Mouse (Mus musculus) forebrain, postnatal 0 days (tissue): ENCODE data around the gene Dscaml1. TPM values are rescaled to one million over a fixed set of nuclear protein-coding genes. Genes with fewer than 3 reads are reported as not detected.

ENCODE experiments used
- ATAC-seq: fragments of 200-750 bp; cut with Nextera tagmentation; 2 replicates; pipeline ENCODE4 v1.8.0; 2017; ENCODE audit warnings: mild to moderate bottlenecking, moderate library complexity
- DNase-seq: peaks from one replicate; pipeline ENCODE4 v3.0.0-alpha.2; 2015
- H3K27ac ChIP-seq: fragments of 300-500 bp; sonication (generic); 2 replicates; pipeline ENCODE4 v1.5.1; 2014; ENCODE audit warnings: low read depth, mild to moderate bottlenecking, antibody characterized with exemption, low read length, moderate library complexity, mixed read lengths
- H3K27me3 ChIP-seq: fragments of 300-500 bp; sonication (generic); 2 replicates; pipeline ENCODE4 v1.6.1; 2014; ENCODE audit warnings: mild to moderate bottlenecking, low read length, mixed read lengths; ENCODE audit not compliant: insufficient read depth
- H3K36me3 ChIP-seq: fragments of 300-500 bp; sonication (generic); 2 replicates; pipeline ENCODE4 v1.6.1; 2014; ENCODE audit warnings: mild to moderate bottlenecking, moderate library complexity; ENCODE audit not compliant: insufficient read depth
- H3K4me1 ChIP-seq: fragments of 300-500 bp; sonication (generic); 2 replicates; pipeline ENCODE4 v1.6.1; 2014; ENCODE audit warnings: antibody characterized with exemption; ENCODE audit not compliant: insufficient read depth
- H3K4me2 ChIP-seq: fragments of 300-500 bp; sonication (generic); 2 replicates; pipeline ENCODE4 v1.6.1; 2014; ENCODE audit warnings: low read depth, mild to moderate bottlenecking, moderate library complexity
- H3K4me3 ChIP-seq: fragments of 300-500 bp; sonication (generic); 2 replicates; pipeline ENCODE4 v1.5.1; 2014; ENCODE audit warnings: low read depth, low read length, mixed read lengths
- H3K9ac ChIP-seq: fragments of 300-500 bp; sonication (generic); 2 replicates; pipeline ENCODE4 v1.6.1; 2014; ENCODE audit warnings: mild to moderate bottlenecking
- H3K9me3 ChIP-seq: fragments of 300-500 bp; sonication (generic); 2 replicates; pipeline ENCODE4 v1.6.1; 2016; ENCODE audit warnings: low read length
- CTCF ChIP-seq: sonication (generic); IDR thresholded peaks from 2 replicates; pipeline ENCODE4 v1.5.1; 2016; ENCODE audit warnings: antibody characterized with exemption, control low read depth, low read depth
- WGBS: fragments of 180-500 bp; shearing (Covaris S2); extraction: QIAGEN DNeasy Blood & Tissue Kit; methylation state at CpG from one replicate; pipeline ENCODE4 v1.1.7; 2014; 5-methylcytosine and 5-hydroxymethylcytosine counted together
- polyA plus RNA-seq: library from polyadenylated mRNA; unstranded; fragments of >200 nt; fragmentation: Nextera tagmentation; extraction: Ambion mirVana; gene quantifications from 2 replicates; pipeline ENCODE4 v1.2.1, GENCODE M21; 2015
- total RNA-seq: library from RNA; depleted of rRNA; stranded (reverse); fragments of >200 nt; gene quantifications from 2 replicates; pipeline ENCODE4 v1.2.3, GENCODE M21; 2014

Gene Dscaml1
- total and polyA plus RNA-seq, 2 experiments from 2014 or later: 19.6 to 42.6 TPM

GRCm38 (mm10) chr9:45470746-45471471 lies 44.5 kb downstream of the Dscaml1 start:
- Histone ChIP-seq H3K36me3 (no peaks in the 10 kb centered on the region), H3K4me1 (peaks cover 50% of the 10 kb centered on the region), H3K9me3 (no peaks in the 10 kb centered on the region), H3K4me2 (peak overlapping the region; percentile 19; the same call in 1 of the 2 replicates), H3K27me3 (no peaks in the 10 kb centered on the region), H3K9ac (no peak overlapping the region), H3K4me3 (no peak overlapping the region), H3K27ac (peak overlapping the region; percentile 80)
- peak; percentile 68 for ATAC-seq
- WGBS: 20% methylated on average over 10 of the region's 10 CpGs
- peak; percentile 77 for DNase-seq
- no peak for TF ChIP-seq CTCF

DNA sequence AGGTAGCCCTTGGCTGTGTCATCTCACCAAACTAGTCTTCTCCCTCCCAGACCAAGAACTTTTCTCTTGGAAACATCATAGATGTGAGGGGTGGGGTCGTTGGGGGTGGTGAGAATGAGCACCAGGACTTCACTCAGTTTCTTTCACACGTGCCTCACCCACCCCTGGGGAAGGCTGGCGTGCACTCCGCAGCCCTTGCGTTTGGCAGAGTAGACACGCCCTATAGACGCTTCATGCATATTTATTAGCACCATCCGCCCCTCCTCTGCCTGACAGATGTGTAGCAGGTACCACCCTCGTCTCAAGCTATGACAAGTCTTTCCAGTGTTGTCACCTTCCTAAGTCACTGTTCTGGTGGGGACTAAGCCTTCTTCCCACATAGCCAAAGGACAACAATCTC lies 45.3 kb downstream of the Dscaml1 start:
- Histone ChIP-seq H3K9ac (no peak overlapping the region), H3K4me3 (no peak overlapping the region), H3K36me3 (no peaks in the 10 kb centered on the region), H3K4me1 (peaks cover 50% of the 10 kb centered on the region), H3K9me3 (no peaks in the 10 kb centered on the region), H3K27ac (peak overlapping the region; percentile 78), H3K27me3 (no peaks in the 10 kb centered on the region), H3K4me2 (peak overlapping the region; percentile 19; the same call in 1 of the 2 replicates)
- WGBS: 17% methylated on average over 9 of the region's 9 CpGs
- ATAC-seq (peak; percentile 70; the same call in 1 of the 2 replicates), DNase-seq (peak; percentile 51)
- no peak for TF ChIP-seq CTCF

DNA sequence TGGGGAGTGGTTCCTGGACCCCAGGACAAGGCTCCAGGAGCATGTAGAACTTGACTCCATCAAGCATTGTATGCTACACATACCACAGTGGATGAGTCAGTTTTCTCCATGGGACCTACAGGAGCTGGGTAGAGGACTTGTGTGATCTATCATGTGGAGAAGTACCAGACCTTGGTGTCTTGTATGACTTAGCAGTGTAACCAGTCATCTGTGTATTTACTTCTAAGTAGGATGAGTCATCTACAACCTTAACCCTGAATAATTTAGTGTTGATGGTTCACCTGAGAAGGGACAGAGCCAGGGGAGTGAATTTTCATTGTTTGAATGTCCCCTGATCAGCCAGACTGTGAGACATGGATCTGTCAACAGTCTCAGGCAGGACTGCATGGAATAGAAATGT lies 48.4 kb downstream of the Dscaml1 start:
- Histone ChIP-seq H3K4me2 (no peak overlapping the region), H3K27ac (no peak overlapping the region), H3K9me3 (no peaks in the 10 kb centered on the region), H3K9ac (no peak overlapping the region), H3K4me3 (no peak overlapping the region), H3K4me1 (peaks cover 32% of the 10 kb centered on the region), H3K36me3 (no peaks in the 10 kb centered on the region), H3K27me3 (no peaks in the 10 kb centered on the region)
- ATAC-seq: no peak
- no peak for TF ChIP-seq CTCF
- DNase-seq: no peak

DNA sequence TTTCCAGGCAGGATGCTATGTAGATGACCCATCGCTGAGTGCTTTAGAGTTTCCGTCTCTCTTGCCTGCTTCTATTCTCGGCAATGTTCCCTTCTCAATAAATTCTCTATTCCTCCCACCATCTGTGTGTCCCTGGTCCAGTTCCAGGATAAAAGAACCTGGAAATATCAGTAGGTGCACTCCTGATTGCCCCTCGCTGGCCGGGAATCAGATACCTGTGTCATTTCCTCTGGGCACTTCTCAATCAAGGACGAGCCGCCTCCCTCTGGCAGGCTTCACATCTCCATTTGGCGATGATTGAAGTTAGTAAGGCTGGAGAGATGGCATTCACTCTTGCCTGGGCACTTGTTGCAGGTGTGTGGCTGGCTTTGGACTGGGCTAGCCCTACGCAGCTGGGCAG lies 54.5 kb downstream of the Dscaml1 start:
- DNase-seq (no peak), ATAC-seq (no peak)
- H3K4me1 ChIP-seq: no peaks in the 10 kb centered on the region
- no peaks in the 10 kb centered on the region for H3K9me3 ChIP-seq
- WGBS: 84% methylated on average over 9 of the region's 9 CpGs
- no peak overlapping the region for H3K4me3 ChIP-seq
- H3K27me3 ChIP-seq: no peaks in the 10 kb centered on the region
- H3K36me3 ChIP-seq: no peaks in the 10 kb centered on the region
- no peak overlapping the region for H3K4me2 ChIP-seq
- H3K9ac ChIP-seq: no peak overlapping the region
- no peak for TF ChIP-seq CTCF
- H3K27ac ChIP-seq: no peak overlapping the region

GRCm38 (mm10) chr9:45486665-45487074 lies 60.2 kb downstream of the Dscaml1 start:
- TF ChIP-seq CTCF: no peak
- H3K27ac ChIP-seq: no peak overlapping the region
- ATAC-seq: no peak

GRCm38 (mm10) chr9:45487179-45487801 lies 60.9 kb downstream of the Dscaml1 start:
- DNase-seq (no peak), ATAC-seq (peak; percentile 80)
- Histone ChIP-seq H3K27ac (0 out of 2 replicates have a peak overlapping the region, but pooled peaks have one; percentile 40), H3K4me2 (no peak overlapping the region), H3K27me3 (no peaks in the 10 kb centered on the region), H3K9me3 (no peaks in the 10 kb centered on the region), H3K36me3 (no peaks in the 10 kb centered on the region), H3K4me3 (no peak overlapping the region), H3K9ac (no peak overlapping the region), H3K4me1 (no peaks in the 10 kb centered on the region)
- no peak for TF ChIP-seq CTCF
- WGBS: 63% methylated on average over 12 of the region's 12 CpGs

More at GRCm38 (mm10) chr9:45486665-45487074, 60.2 kb downstream of the Dscaml1 start:
- DNase-seq: no peak
- Histone ChIP-seq H3K27me3 (no peaks in the 10 kb centered on the region), H3K4me3 (no peak overlapping the region), H3K9ac (no peak overlapping the region), H3K4me2 (no peak overlapping the region), H3K4me1 (no peaks in the 10 kb centered on the region), H3K36me3 (no peaks in the 10 kb centered on the region), H3K9me3 (no peaks in the 10 kb centered on the region)
- 82% methylated on average over 4 of the region's 4 CpGs for WGBS

DNA sequence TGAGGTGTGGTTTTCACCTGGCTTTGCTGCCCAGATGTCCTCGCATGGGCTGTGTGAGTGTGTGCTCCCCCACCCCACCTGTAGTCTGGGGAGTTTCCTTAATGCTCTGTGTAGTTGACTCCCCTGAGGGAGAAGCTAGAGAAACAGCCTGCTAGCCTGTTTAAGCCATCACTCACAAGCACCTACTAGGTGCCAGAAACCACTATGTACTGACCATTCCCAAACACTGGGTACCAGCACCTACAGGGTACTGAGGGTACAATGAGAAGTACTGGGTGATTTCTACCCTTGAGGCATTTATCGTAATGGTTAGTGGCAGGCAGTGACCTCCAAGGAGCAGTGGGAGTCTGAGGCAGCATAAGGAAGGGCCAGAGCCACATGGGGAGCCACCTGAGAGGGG lies 64.5 kb downstream of the Dscaml1 start:
- no peaks in the 10 kb centered on the region for H3K27me3 ChIP-seq
- H3K4me2 ChIP-seq: no peak overlapping the region
- no peaks in the 10 kb centered on the region for H3K36me3 ChIP-seq
- H3K9me3 ChIP-seq: no peaks in the 10 kb centered on the region
- no peak for DNase-seq
- no peak overlapping the region for H3K9ac ChIP-seq
- H3K4me1 ChIP-seq: no peaks in the 10 kb centered on the region
- no peak overlapping the region for H3K27ac ChIP-seq
- no peak overlapping the region for H3K4me3 ChIP-seq
- 88% methylated on average over 2 of the region's 2 CpGs for WGBS
- no peak for TF ChIP-seq CTCF
- ATAC-seq: no peak
